Mouse (Mus musculus) lung, embryonic 14.5 days (tissue): ENCODE measurements around the gene Tmem190. TPM values are rescaled to one million over a fixed set of nuclear protein-coding genes. Genes with fewer than 3 reads are reported as not detected.
"Not testable (repeated sequence)": the region's sequence is repeated elsewhere in the genome, so short reads cannot be mapped to it uniquely, and the experiment has no call there.

Experiments used
- ATAC-seq: fragments of 200-750 bp; cut with Nextera tagmentation; 2 replicates; pipeline ENCODE4 v1.8.0; 2017; ENCODE audit warnings: mild to moderate bottlenecking, moderate TSS enrichment, moderate library complexity; ENCODE audit not compliant: insufficient read depth
- DNase-seq: peaks from one replicate; pipeline ENCODE4 v3.0.0-alpha.2; 2015
- H3K27ac ChIP-seq: fragments of 300-500 bp; sonication (generic); 2 replicates; pipeline ENCODE4 v1.5.1; 2014; ENCODE audit warnings: low read depth, mild to moderate bottlenecking, moderate library complexity
- H3K27me3 ChIP-seq: fragments of 300-500 bp; sonication (generic); 2 replicates; pipeline ENCODE4 v1.6.1; 2014; ENCODE audit warnings: low read length, control low read depth; ENCODE audit not compliant: insufficient read depth
- H3K36me3 ChIP-seq: fragments of 300-500 bp; sonication (generic); 2 replicates; pipeline ENCODE4 v1.6.1; 2014; ENCODE audit warnings: control low read depth; ENCODE audit not compliant: insufficient read depth
- H3K4me1 ChIP-seq: fragments of 300-500 bp; sonication (generic); 2 replicates; pipeline ENCODE4 v1.6.1; 2014; ENCODE audit warnings: antibody characterized with exemption, control low read depth; ENCODE audit not compliant: insufficient read depth
- H3K4me2 ChIP-seq: fragments of 300-500 bp; sonication (generic); 2 replicates; pipeline ENCODE4 v1.6.1; 2014; ENCODE audit warnings: mild to moderate bottlenecking
- H3K4me3 ChIP-seq: fragments of 300-500 bp; sonication (generic); 2 replicates; pipeline ENCODE4 v1.5.1; 2014; ENCODE audit warnings: low read depth, low read length
- H3K9ac ChIP-seq: fragments of 300-500 bp; sonication (generic); 2 replicates; pipeline ENCODE4 v1.6.1; 2014
- H3K9me3 ChIP-seq: fragments of 300-500 bp; sonication (generic); 2 replicates; pipeline ENCODE4 v1.6.1; 2016; ENCODE audit warnings: low read depth, low read length, control low read depth
- CTCF ChIP-seq: IDR thresholded peaks from 2 replicates; pipeline ENCODE4 v1.5.1; 2016; ENCODE audit warnings: antibody characterized with exemption, low read depth
- WGBS: fragments of 180-500 bp; shearing (Covaris S2); extraction: QIAGEN DNeasy Blood & Tissue Kit; methylation state at CpG from one replicate; pipeline ENCODE4 v1.1.7; 2014; 5-methylcytosine and 5-hydroxymethylcytosine counted together
- polyA plus RNA-seq: library from polyadenylated mRNA; unstranded; fragments of >200 nt; fragmentation: Nextera tagmentation; extraction: Ambion mirVana; gene quantifications from 2 replicates; pipeline ENCODE4 v1.2.1, GENCODE M21; 2014

The Tmem190 gene
- polyA plus RNA-seq, 1 experiment from 2014 or later: not detected

DNA sequence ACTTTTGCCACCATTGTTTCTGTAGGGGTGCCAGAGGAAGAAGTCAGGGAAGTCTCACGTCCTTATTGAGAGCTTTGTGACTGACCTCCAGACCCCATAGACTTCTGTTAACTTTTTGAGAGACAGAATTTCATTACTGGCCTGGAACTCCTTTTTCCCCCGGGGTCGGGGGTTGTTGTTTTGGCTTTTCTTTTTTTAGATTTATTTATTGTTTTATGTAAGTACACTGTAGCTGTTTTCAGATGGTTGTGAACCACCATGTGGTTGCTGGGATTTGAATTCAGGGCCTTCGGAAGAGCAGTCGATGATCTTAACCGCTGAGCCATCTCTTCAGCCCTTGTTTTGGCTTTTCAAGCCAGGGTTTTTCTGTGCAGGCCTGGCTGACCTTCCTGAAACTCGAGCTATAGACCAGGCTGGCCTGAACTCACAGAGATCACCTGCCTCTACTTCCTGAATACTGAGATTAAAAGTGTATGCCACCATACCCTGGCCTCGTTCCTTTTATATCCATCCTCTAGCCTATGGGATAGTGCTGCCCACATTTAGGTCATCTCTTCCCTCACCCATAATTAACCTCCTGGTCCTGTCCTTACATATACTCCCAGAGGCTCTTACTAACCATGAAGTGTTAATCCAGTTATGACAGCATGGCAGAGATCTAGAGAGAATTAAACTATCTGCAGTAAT, 30.5 kb downstream of the Tmem190 start:
- H3K36me3 ChIP-seq: peaks cover 30% of the 10 kb centered on the region
- no peak for TF ChIP-seq CTCF
- peak overlapping the region; percentile 85 for H3K4me3 ChIP-seq
- no peaks in the 10 kb centered on the region for H3K27me3 ChIP-seq
- 17% methylated on average over 8 of the region's 8 CpGs for WGBS
- no peak for ATAC-seq
- no peak for DNase-seq
- peaks cover 23% of the 10 kb centered on the region for H3K4me1 ChIP-seq
- H3K9ac ChIP-seq: peak overlapping the region; percentile 61
- H3K4me2 ChIP-seq: peak overlapping the region; percentile 82
- no peaks in the 10 kb centered on the region for H3K9me3 ChIP-seq
- H3K27ac ChIP-seq: peak overlapping the region; percentile 91

- Histone ChIP-seq H3K4me2 (no peak overlapping the region), H3K9ac (no peak overlapping the region), H3K27ac (no peak overlapping the region), H3K4me3 (no peak overlapping the region), H3K9me3 (no peaks in the 10 kb centered on the region), H3K4me1 (peaks cover 6% of the 10 kb centered on the region; the same call in 1 of the 2 replicates), H3K36me3 (no peaks in the 10 kb centered on the region), H3K27me3 (no peaks in the 10 kb centered on the region)
- no peak for TF ChIP-seq CTCF
- no peak for DNase-seq
- no peak for ATAC-seq
These were observed 33.8 kb downstream of the Tmem190 start for GRCm38 (mm10) chr7:4816559-4816958.

- 90% methylated on average over 7 of the region's 7 CpGs for WGBS
These were observed 38.2 kb downstream of the Tmem190 start for GRCm38 (mm10) chr7:4820925-4821324.

GRCm38 (mm10) chr7:4821690-4822089, 39.0 kb downstream of the Tmem190 start:
- H3K4me1 ChIP-seq: no peaks in the 10 kb centered on the region
- H3K4me3 ChIP-seq: no peak overlapping the region
- H3K36me3 ChIP-seq: no peaks in the 10 kb centered on the region
- 65% methylated on average over 4 of the region's 4 CpGs for WGBS
- H3K9ac ChIP-seq: no peak overlapping the region
- DNase-seq (no peak), ATAC-seq (no peak)
- peak overlapping the region; percentile 67 for H3K27ac ChIP-seq
- no peak overlapping the region for H3K4me2 ChIP-seq
- no peaks in the 10 kb centered on the region for H3K27me3 ChIP-seq
- no peak for TF ChIP-seq CTCF
- H3K9me3 ChIP-seq: no peaks in the 10 kb centered on the region

More at GRCm38 (mm10) chr7:4820925-4821324, 38.2 kb downstream of the Tmem190 start:
- not testable (repeated sequence) for ATAC-seq, H3K9ac ChIP-seq, H3K9me3 ChIP-seq, DNase-seq, H3K27ac ChIP-seq, H3K4me3 ChIP-seq, H3K4me1 ChIP-seq, H3K36me3 ChIP-seq, H3K4me2 ChIP-seq, H3K27me3 ChIP-seq

DNA sequence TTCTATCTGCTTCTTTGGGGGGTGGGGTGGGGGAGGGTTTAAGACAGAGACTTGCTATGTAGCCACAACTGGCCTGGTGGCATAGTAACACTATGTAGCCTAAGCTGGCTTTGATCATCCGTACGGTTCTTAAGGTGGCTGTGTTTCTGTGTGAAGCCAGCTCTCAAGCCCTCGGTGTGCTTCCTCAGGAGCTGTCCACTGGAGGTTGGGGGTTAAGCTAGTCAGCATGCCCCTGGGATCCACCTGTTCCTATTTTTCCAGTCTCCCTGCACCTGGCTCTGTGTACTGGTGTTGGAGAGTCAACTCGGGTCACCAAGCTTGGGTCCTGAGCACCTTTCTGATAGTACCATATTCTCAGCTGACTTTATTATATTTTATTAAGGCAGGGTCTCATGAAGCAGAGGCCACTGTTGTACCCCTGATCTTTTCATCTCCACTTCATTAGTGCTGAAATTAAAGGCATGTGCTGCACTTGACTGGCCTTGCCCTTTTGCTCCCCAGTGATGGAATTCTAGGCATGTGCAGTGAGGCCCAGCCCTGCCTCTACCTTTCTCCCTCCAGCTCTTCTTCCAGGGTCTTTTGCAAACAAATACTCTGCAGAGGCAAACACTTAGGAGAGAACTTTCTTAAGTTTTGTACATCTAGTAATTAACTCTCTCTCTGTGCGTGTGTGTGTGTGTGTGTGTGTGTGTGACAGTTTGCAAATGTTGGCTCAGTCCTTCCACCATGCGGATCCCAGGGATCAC, 39.6 kb downstream of the Tmem190 start:
- Histone ChIP-seq H3K27ac (peak overlapping the region; percentile 67), H3K36me3 (no peaks in the 10 kb centered on the region), H3K27me3 (no peaks in the 10 kb centered on the region), H3K9me3 (no peaks in the 10 kb centered on the region), H3K4me2 (no peak overlapping the region), H3K4me1 (no peaks in the 10 kb centered on the region), H3K9ac (no peak overlapping the region), H3K4me3 (no peak overlapping the region)
- ATAC-seq (peak; percentile 38; the same call in 1 of the 2 replicates), DNase-seq (no peak)
- 38% methylated on average over 6 of the region's 6 CpGs for WGBS
- TF ChIP-seq CTCF: no peak

- no peak for TF ChIP-seq CTCF
- Histone ChIP-seq H3K4me1 (no peaks in the 10 kb centered on the region), H3K9ac (no peak overlapping the region), H3K27me3 (0 out of 2 replicates have a peak, but pooled peaks cover 4% of the 10 kb centered on the region), H3K9me3 (no peaks in the 10 kb centered on the region), H3K4me3 (no peak overlapping the region), H3K4me2 (no peak overlapping the region), H3K27ac (no peak overlapping the region), H3K36me3 (no peaks in the 10 kb centered on the region)
- ATAC-seq: no peak
- no peak for DNase-seq
- 38% methylated on average over 4 of the region's 4 CpGs for WGBS
These were observed 42.6 kb downstream of the Tmem190 start for GRCm38 (mm10) chr7:4825365-4825764.

DNA sequence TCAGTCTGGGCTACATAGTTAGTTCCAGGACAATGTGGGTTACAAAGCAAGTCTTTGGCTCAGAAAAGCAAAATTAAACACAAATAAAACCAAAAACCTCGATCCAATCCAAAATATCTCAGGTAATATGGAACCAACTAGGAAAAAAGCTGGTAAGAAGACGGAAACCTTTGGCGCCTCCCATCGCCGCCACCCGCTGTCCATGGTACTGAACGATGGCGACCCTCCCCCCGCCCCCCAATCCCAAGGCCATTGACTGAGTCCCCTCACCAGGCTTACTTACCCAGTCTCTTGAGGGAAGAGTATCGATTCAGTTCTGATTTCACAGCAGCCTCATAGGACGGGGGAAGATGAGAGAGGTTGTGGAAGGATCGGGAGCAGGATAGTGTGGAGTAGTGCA, 47.7 kb downstream of the Tmem190 start:
- no peak for ATAC-seq
- TF ChIP-seq CTCF: no peak
- H3K27me3 ChIP-seq: peaks cover 9% of the 10 kb centered on the region
- no peaks in the 10 kb centered on the region for H3K4me1 ChIP-seq
- H3K36me3 ChIP-seq: no peaks in the 10 kb centered on the region
- no peaks in the 10 kb centered on the region for H3K9me3 ChIP-seq
- peak; percentile 33 for DNase-seq
- no peak overlapping the region for H3K9ac ChIP-seq
- H3K4me2 ChIP-seq: no peak overlapping the region
- 10% methylated on average over 12 of the region's 12 CpGs for WGBS
- no peak overlapping the region for H3K4me3 ChIP-seq
- no peak overlapping the region for H3K27ac ChIP-seq

Other genes with a start within 250 kb of the Tmem190 start
- 3.9 and 4.9 TPM in 2 replicates for gene Syt5, start 235.4 kb upstream of the Tmem190 start, polyA plus RNA-seq
- gene Ptprh, start 178.9 kb upstream of the Tmem190 start, polyA plus RNA-seq: not detected in 2 replicates
- 1.0 and 1.3 TPM in 2 replicates for gene Tmem86b, start 151.5 kb upstream of the Tmem190 start, polyA plus RNA-seq
- 7.6 and 7.8 TPM in 2 replicates for gene Ppp6r1, start 123.9 kb upstream of the Tmem190 start, polyA plus RNA-seq
- gene Hspbp1, start 97.9 kb upstream of the Tmem190 start, polyA plus RNA-seq: 94.0 and 98.5 TPM in 2 replicates
- gene Brsk1, start 92.3 kb upstream of the Tmem190 start, polyA plus RNA-seq: 1.4 and 1.6 TPM in 2 replicates
- gene Tmem150b, start 57.7 kb upstream of the Tmem190 start, polyA plus RNA-seq: not detected in 2 replicates
- gene Kmt5c, start 42.8 kb upstream of the Tmem190 start, polyA plus RNA-seq: 51.3 and 53.1 TPM in 2 replicates
- gene Cox6b2, start 29.8 kb upstream of the Tmem190 start, polyA plus RNA-seq: 37.3 and 40.1 TPM in 2 replicates
- not detected in 2 replicates for gene Fam71e2, start 11.6 kb upstream of the Tmem190 start, polyA plus RNA-seq
- gene Il11, start 78 bp upstream of the Tmem190 start, polyA plus RNA-seq: not detected in 2 replicates
- gene Tmem238, start 6.7 kb downstream of the Tmem190 start, polyA plus RNA-seq: 11.6 and 11.7 TPM in 2 replicates
- 294 and 337 TPM in 2 replicates for gene Rpl28, start 9.9 kb downstream of the Tmem190 start, polyA plus RNA-seq
- gene Ube2s, start 29.7 kb downstream of the Tmem190 start, polyA plus RNA-seq: 428 and 470 TPM in 2 replicates
- gene Shisa7, start 61.8 kb downstream of the Tmem190 start, polyA plus RNA-seq: 1.1 and 1.3 TPM in 2 replicates
- 5.8 and 6.1 TPM in 2 replicates for gene Isoc2b, start 87.3 kb downstream of the Tmem190 start, polyA plus RNA-seq
- gene Isoc2a, start 94.2 kb downstream of the Tmem190 start, polyA plus RNA-seq: 0.88 and 0.91 TPM in 2 replicates
- gene Gm36210, start 123.6 kb downstream of the Tmem190 start, polyA plus RNA-seq: not detected in 2 replicates
- gene Zfp628, start 132.3 kb downstream of the Tmem190 start, polyA plus RNA-seq: 4.2 and 4.3 TPM in 2 replicates
- 1.4 and 2.3 TPM in 2 replicates for gene Nat14, start 139.1 kb downstream of the Tmem190 start, polyA plus RNA-seq
- 2.1 and 2.2 TPM in 2 replicates for gene Ssc5d, start 142.8 kb downstream of the Tmem190 start, polyA plus RNA-seq
- gene Sbk2, start 181.5 kb downstream of the Tmem190 start, polyA plus RNA-seq: 0.13 and 0.46 TPM in 2 replicates
- 0.76 and 0.87 TPM in 2 replicates for gene Sbk3, start 188.2 kb downstream of the Tmem190 start, polyA plus RNA-seq
- 35.1 and 35.9 TPM in 2 replicates for gene Zfp579, start 213.2 kb downstream of the Tmem190 start, polyA plus RNA-seq
- 13.6 and 13.8 TPM in 2 replicates for gene Zfp524, start 231.5 kb downstream of the Tmem190 start, polyA plus RNA-seq
- gene Fiz1, start 231.8 kb downstream of the Tmem190 start, polyA plus RNA-seq: 41.9 and 46.4 TPM in 2 replicates
- gene Gm44973, start 232.6 kb downstream of the Tmem190 start, polyA plus RNA-seq: 0.74 TPM in 1 of 2 replicates, not detected in the other
- 7.4 TPM in 2 replicates for gene Zfp865, start 237.4 kb downstream of the Tmem190 start, polyA plus RNA-seq
- 5.6 and 6.0 TPM in 2 replicates for gene Ccdc106, start 237.6 kb downstream of the Tmem190 start, polyA plus RNA-seq